Mouse (Mus musculus) embryonic facial prominence, embryonic 11.5 days (tissue): ENCODE results near the gene Rack1. TPM values are rescaled to one million over a fixed set of nuclear protein-coding genes. Genes with fewer than 3 reads are reported as not detected.
"Not testable (repeated sequence)": the region's sequence is repeated elsewhere in the genome, so short reads cannot be mapped to it uniquely, and the experiment has no call there.

Experiments used
- ATAC-seq: fragments of 200-750 bp; cut with Nextera tagmentation; replicated peaks from 2 replicates; pipeline ENCODE4 v1.8.0; 2017; ENCODE audit warnings: low read depth; ENCODE audit not compliant: insufficient number of reproducible peaks, low FRiP score, low TSS enrichment
- DNase-seq: peaks from one replicate; pipeline ENCODE4 v3.0.0-alpha.2; 2015; ENCODE audit warnings: low spot score
- H3K27ac ChIP-seq: fragments of 300-500 bp; sonication (generic); replicated peaks from 2 replicates; pipeline ENCODE4 v1.5.1; 2014; ENCODE audit warnings: mild to moderate bottlenecking, low read depth, low read length, control low read depth
- H3K27me3 ChIP-seq: fragments of 300-500 bp; sonication (generic); 2 replicates; pipeline ENCODE4 v1.6.1; 2014; ENCODE audit warnings: mild to moderate bottlenecking, low read length, moderate library complexity, mixed read lengths; ENCODE audit not compliant: control insufficient read depth, insufficient read depth
- H3K36me3 ChIP-seq: fragments of 300-500 bp; sonication (generic); replicated peaks from 2 replicates; pipeline ENCODE4 v1.6.1; 2014; ENCODE audit warnings: low read depth, mild to moderate bottlenecking, low read length, moderate library complexity, mixed read lengths; ENCODE audit not compliant: control insufficient read depth, insufficient read depth
- H3K4me1 ChIP-seq: fragments of 300-500 bp; sonication (generic); 2 replicates; pipeline ENCODE4 v1.6.1; 2014; ENCODE audit warnings: low read length, mixed read lengths; ENCODE audit not compliant: control insufficient read depth, insufficient read depth
- H3K4me2 ChIP-seq: fragments of 300-500 bp; sonication (generic); 2 replicates; pipeline ENCODE4 v1.6.1; 2014; ENCODE audit warnings: low read depth, mild to moderate bottlenecking, control low read depth, low read length, moderate library complexity
- H3K4me3 ChIP-seq: fragments of 300-500 bp; sonication (generic); 2 replicates; pipeline ENCODE4 v1.5.1; 2014; ENCODE audit warnings: low read depth, low read length, control low read depth
- H3K9ac ChIP-seq: fragments of 300-500 bp; sonication (generic); replicated peaks from 2 replicates; pipeline ENCODE4 v1.6.1; 2014; ENCODE audit warnings: mild to moderate bottlenecking, control low read depth, low read length
- H3K9me3 ChIP-seq: fragments of 300-500 bp; sonication (generic); replicated peaks from 2 replicates; pipeline ENCODE4 v1.6.1; 2016; ENCODE audit warnings: mild to moderate bottlenecking, low read length, inconsistent platforms, mixed read lengths; ENCODE audit not compliant: control insufficient read depth
- WGBS: fragments of 180-500 bp; shearing (Covaris S2); extraction: QIAGEN DNeasy Blood & Tissue Kit; methylation state at CpG from one replicate; pipeline ENCODE4 v1.1.7; 2014; 5-methylcytosine and 5-hydroxymethylcytosine counted together
- polyA plus RNA-seq: library from polyadenylated mRNA; unstranded; fragments of >200 nt; fragmentation: Nextera tagmentation; extraction: Ambion mirVana; gene quantifications from 2 replicates; pipeline ENCODE4 v1.2.1, GENCODE M21; 2014

Rack1 gene
- polyA plus RNA-seq, 1 experiment from 2014 or later = 755 TPM

DNA sequence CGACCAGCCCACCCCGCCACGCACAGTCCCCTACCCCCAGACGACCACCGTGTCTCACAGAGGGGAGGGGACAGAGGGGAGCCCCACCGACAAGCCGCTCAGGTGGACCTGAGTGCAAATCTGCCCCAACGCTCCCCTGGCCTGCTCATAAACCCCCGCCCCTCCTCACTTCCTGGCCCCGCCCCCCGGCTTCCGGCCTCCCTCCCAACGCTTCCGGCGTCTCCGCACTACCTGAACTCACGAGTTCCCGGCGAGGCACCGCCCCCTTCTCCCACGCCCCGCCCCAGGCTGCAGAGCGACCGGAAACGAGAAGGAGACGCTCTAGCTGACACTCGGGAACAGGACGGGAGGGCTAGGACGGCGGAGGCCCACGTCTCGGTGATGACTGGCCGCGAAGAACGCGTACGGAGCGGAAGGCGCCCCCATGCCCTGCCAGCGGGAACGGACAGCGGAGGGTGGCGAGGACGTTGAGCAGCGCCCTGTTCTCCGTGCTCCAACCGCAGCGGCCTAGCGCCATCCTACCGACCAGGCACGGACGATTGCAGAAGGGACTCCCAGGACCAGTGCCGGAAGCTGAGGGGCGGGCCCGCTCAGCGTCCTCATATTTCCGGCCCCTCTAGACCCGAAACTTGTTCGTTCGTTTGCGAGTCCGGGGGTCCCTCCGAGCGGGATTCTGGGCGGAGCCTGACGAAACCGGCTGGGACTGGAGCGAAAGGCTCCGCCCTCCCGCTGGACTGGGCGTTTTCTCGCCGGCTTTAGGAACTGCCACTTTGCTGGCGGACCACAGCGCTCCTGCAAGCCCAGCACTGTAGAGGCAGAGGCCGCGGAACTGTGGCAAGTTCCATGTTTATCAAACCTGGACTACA is 16.9 kb downstream of the Rack1 start, which contains the start of gene Trim41:
TSS of gene Trim41 (minus strand) at position 554 of the 866 bp plus-strand sequence.
- peak within 1 kb of the TSS; percentile 82 for H3K4me3 ChIP-seq

DNA sequence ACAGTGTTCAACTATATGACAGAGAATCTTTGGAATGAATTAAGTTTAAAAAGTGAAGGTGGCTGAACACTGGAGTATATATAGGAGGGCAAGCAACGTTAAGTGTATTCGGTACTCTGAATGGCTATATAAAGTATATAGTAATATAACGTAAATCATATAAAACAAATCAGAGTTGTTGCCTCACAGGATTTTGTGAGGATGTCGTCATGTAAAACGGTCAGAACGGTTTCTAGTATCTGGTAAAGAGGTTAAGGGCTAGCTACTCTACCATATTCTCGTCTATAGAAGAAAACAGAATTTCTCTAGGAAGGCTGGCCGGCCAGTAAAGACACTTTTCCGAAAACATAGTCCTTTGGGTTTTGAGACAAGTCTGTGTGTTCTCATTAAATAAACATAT is 17.7 kb downstream of the Rack1 start:
- no peak for ATAC-seq
- 7% methylated on average over 9 of the region's 9 CpGs for WGBS
- Histone ChIP-seq H3K36me3 (no peaks in the 10 kb centered on the region), H3K4me2 (peak overlapping the region; percentile 40), H3K4me3 (peak overlapping the region; percentile 82), H3K4me1 (no peaks in the 10 kb centered on the region), H3K9me3 (no peaks in the 10 kb centered on the region), H3K27ac (no peak overlapping the region; the same call in 1 of the 2 replicates), H3K27me3 (no peaks in the 10 kb centered on the region), H3K9ac (peak overlapping the region; percentile 86; the same call in 1 of the 2 replicates)
- DNase-seq = no peak

More for the DNA sequence above, 16.9 kb downstream of the Rack1 start, which contains the start of gene Trim41:
- Histone ChIP-seq H3K27ac (peak within 1 kb of the TSS; percentile 88), H3K4me1 (no peaks in the 10 kb centered on the region), H3K9ac (peak within 1 kb of the TSS; percentile 86), H3K27me3 (no peaks in the 10 kb centered on the region), H3K9me3 (no peaks in the 10 kb centered on the region), H3K4me2 (peak within 1 kb of the TSS; percentile 65), H3K36me3 (no peaks in the 10 kb centered on the region)
- under 1% methylated on average over 66 of the region's 77 CpGs for WGBS
- DNase-seq = peak; percentile 99
- ATAC-seq = peak; percentile 95

DNA sequence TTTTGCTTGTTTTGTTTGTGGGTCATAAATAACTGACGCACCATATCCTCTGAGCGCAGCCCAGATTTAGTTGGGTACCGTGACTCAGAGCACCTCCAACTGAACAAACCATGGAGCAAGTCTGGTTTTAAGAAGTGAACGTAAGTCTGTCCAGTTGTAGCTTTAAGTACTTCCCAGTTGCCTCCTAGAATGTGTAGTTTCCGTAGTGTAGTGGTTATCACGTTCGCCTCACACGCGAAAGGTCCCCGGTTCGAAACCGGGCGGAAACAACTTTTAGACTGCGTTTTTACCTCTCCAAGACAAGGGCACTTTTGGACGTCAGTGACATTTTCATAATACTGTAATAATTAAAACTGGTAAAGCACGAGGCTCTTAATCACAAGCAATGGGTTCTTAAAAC is 18.2 kb downstream of the Rack1 start:
- no peaks in the 10 kb centered on the region for H3K9me3 ChIP-seq
- H3K4me2 ChIP-seq = peak overlapping the region; percentile 40
- H3K4me1 ChIP-seq = no peaks in the 10 kb centered on the region
- H3K4me3 ChIP-seq = peak overlapping the region; percentile 82
- DNase-seq = peak; percentile 97
- no peaks in the 10 kb centered on the region for H3K36me3 ChIP-seq
- under 1% methylated on average over 16 of the region's 16 CpGs for WGBS
- H3K27ac ChIP-seq = no peak overlapping the region
- H3K9ac ChIP-seq = no peak overlapping the region
- no peaks in the 10 kb centered on the region for H3K27me3 ChIP-seq
- no peak for ATAC-seq

DNA sequence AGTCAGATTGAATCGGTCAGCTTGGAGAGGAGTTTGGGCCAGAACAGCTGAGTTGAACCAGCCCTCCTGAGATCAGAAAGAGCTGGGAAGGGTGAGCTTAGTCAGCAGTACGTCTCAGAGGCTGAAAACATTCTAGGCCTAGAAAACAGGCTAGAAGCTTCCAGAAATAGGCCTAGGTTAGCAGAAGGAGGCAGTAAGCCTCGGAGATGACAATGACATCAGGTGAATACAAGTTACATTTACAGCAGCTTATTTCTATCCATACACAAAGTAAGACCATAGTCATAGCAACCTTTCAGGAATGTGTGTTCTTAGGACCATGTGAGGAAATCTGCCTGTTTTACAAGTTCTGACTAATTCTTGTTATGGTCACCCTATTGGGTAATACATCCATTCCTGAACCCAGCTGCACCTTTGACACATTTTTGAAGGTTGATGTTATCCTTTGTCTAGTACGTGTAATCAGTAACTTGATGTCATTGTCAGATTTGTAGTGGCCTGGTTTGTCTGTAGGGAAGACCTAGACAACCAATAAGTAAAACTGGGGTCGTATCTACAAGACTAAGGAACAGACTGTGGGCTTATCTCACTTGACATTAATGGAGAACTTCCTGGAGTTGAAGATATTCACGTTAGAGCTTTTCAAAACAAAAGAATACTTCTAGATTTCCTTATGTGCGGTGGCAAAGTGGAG is 19.6 kb downstream of the Rack1 start:
- peaks cover 8% of the 10 kb centered on the region for H3K27me3 ChIP-seq
- no peak overlapping the region for H3K4me2 ChIP-seq
- 77% methylated on average over 7 of the region's 7 CpGs for WGBS
- H3K4me3 ChIP-seq = no peak overlapping the region
- H3K9me3 ChIP-seq = no peaks in the 10 kb centered on the region
- no peak overlapping the region for H3K27ac ChIP-seq
- H3K36me3 ChIP-seq = no peaks in the 10 kb centered on the region
- H3K9ac ChIP-seq = no peak overlapping the region
- no peak for DNase-seq
- ATAC-seq = no peak
- H3K4me1 ChIP-seq = no peaks in the 10 kb centered on the region

DNA sequence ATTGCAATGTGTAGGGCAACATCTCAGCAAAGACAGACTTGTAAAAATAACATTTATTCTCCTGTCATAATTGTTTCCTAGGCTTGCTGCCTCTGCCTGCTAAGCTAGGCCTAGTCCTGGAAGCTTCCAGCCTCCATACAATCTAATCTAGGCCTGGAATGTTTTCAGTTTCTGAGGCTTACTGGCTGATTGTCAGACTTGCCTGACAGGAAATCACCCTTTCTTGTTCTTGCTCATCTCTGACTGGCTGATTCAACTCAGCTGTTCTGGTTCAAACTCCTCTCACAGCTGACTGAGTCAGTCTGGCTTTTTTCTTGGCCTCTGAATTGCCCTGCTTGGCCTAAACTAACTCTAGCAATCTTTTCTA is 20.2 kb downstream of the Rack1 start:
- Histone ChIP-seq H3K4me2 (no peak overlapping the region), H3K27ac (no peak overlapping the region), H3K9ac (no peak overlapping the region), H3K4me3 (no peak overlapping the region), H3K4me1 (no peaks in the 10 kb centered on the region), H3K36me3 (no peaks in the 10 kb centered on the region), H3K9me3 (no peaks in the 10 kb centered on the region), H3K27me3 (peaks cover 8% of the 10 kb centered on the region)
- ATAC-seq = no peak
- no peak for DNase-seq

DNA sequence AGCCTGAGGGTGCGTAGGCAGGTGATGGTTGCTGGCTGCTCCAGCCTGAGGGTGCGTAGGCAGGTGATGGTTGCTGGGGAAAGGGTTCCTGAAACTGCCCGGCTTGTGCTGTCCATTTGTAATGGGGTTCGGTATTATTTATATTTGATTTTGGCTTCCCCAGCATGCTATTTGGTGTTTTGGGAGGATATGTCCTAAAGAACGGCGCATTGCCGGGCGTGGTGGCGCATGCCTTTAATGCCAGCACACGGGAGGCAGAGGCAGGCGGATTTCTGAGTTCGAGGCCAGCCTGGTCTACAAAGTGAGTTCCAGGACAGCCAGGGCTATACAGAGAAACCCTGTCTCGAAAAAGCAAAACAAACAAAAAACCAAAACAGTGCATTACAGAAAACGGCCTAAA is 21.2 kb downstream of the Rack1 start:
- 85% methylated on average over 14 of the region's 14 CpGs for WGBS
- not testable (repeated sequence) for H3K4me3 ChIP-seq, H3K9ac ChIP-seq, DNase-seq, H3K9me3 ChIP-seq, H3K4me1 ChIP-seq, H3K27me3 ChIP-seq, H3K4me2 ChIP-seq, H3K27ac ChIP-seq, ATAC-seq, H3K36me3 ChIP-seq

DNA sequence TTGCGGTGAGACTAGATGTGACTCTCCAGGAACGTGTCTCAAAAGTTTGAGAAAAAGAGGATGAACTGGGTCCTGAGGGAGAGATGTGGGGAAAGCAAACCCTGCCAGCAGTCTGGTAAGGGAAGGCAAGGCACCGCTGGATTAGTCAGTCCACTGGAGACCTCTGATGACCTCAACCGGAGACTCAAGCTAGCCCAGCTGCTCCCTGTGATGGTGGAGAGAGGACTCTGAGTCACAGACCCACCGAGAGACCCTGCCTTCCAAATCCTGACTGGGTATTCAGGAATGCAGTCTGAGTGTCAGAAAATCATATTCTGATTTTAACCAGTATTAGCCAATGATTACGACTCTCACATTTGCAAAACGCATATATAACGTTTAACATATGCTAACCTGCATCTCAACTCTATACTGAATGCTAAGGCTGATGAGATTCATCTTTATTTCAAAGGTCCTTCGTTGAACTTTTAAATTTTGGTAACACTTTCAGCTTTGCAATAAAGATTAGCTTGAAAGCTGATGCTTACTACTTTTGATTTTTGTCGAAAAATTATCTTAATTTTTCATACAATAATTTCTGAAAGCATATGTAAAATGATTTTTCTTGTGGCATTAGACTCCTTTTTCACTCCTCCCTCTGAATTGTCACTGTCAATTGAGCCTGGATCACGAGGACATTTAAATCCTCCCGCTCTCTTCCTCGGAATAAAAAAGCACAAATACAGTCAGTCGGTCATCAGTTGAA is 22.8 kb downstream of the Rack1 start:
- ATAC-seq (no peak), DNase-seq (no peak)
- Histone ChIP-seq H3K27me3 (peaks cover 8% of the 10 kb centered on the region), H3K36me3 (no peaks in the 10 kb centered on the region), H3K27ac (no peak overlapping the region), H3K4me3 (peak overlapping the region; percentile 9; the same call in 1 of the 2 replicates), H3K4me2 (peak overlapping the region; percentile 67), H3K4me1 (no peaks in the 10 kb centered on the region), H3K9ac (no peak overlapping the region), H3K9me3 (no peaks in the 10 kb centered on the region)
- WGBS = 32% methylated on average over 14 of the region's 14 CpGs
